Mouse (Mus musculus) urinary bladder, postnatal 25 days (tissue): ENCODE data around the gene Tmem107.

Experiments
- DNase-seq: peaks from one replicate; pipeline ENCODE4 v3.0.0; 2022; ENCODE audit warnings: low spot score

Gene Tmem107

GRCm38 (mm10) chr11:69070590-69071222, at the start of gene Tmem107:
TSS of gene Tmem107 (plus strand) at chr11:69070806.
- DNase-seq = peak; percentile 94

GRCm38 (mm10) chr11:69026562-69026961, 44.0 kb upstream of the Tmem107 start:
- no peak for DNase-seq

GRCm38 (mm10) chr11:69028805-69029204, 41.8 kb upstream of the Tmem107 start:
- no peak for DNase-seq

GRCm38 (mm10) chr11:69033552-69033951, 37.1 kb upstream of the Tmem107 start:
- no peak for DNase-seq

- no peak for DNase-seq
Observed at GRCm38 (mm10) chr11:69034585-69034984, 36.0 kb upstream of the Tmem107 start.

GRCm38 (mm10) chr11:69035411-69035810, 35.2 kb upstream of the Tmem107 start:
- no peak for DNase-seq

GRCm38 (mm10) chr11:69035849-69036248, 34.8 kb upstream of the Tmem107 start:
- peak; percentile 73 for DNase-seq

GRCm38 (mm10) chr11:69036486-69037230, 33.9 kb upstream of the Tmem107 start:
- peak; percentile 90 for DNase-seq

- peak; percentile 72 for DNase-seq
Observed at GRCm38 (mm10) chr11:69037231-69038061, 33.2 kb upstream of the Tmem107 start.

- DNase-seq = no peak
Observed at GRCm38 (mm10) chr11:69038173-69038572, 32.4 kb upstream of the Tmem107 start.

GRCm38 (mm10) chr11:69045531-69046394, 24.8 kb upstream of the Tmem107 start, which contains the start of gene Aurkb:
TSS of gene Aurkb (plus strand) at chr11:69045647.
- DNase-seq = peak; percentile 64

- no peak for DNase-seq
Observed at GRCm38 (mm10) chr11:69046395-69046774, 24.2 kb upstream of the Tmem107 start.

- no peak for DNase-seq
Observed at GRCm38 (mm10) chr11:69047592-69047991, 23.0 kb upstream of the Tmem107 start.

GRCm38 (mm10) chr11:69048151-69048550, 22.5 kb upstream of the Tmem107 start:
- no peak for DNase-seq

- DNase-seq = no peak
Observed at GRCm38 (mm10) chr11:69050748-69051147, 19.9 kb upstream of the Tmem107 start.

GRCm38 (mm10) chr11:69051771-69052170, 18.8 kb upstream of the Tmem107 start:
- no peak for DNase-seq

- no peak for DNase-seq
Observed at GRCm38 (mm10) chr11:69052824-69053421, 17.7 kb upstream of the Tmem107 start.

- no peak for DNase-seq
Observed at GRCm38 (mm10) chr11:69053848-69054247, 16.8 kb upstream of the Tmem107 start.

GRCm38 (mm10) chr11:69058265-69058664, 12.3 kb upstream of the Tmem107 start:
- no peak for DNase-seq

- no peak for DNase-seq
Observed at GRCm38 (mm10) chr11:69058729-69059356, 11.8 kb upstream of the Tmem107 start.
